Mouse (Mus musculus): ENCODE results near the gene Arl8a. TPM values are rescaled to one million over a fixed set of nuclear protein-coding genes. Genes with fewer than 3 reads are reported as not detected.
A peak's percentile ranks its signal among the peaks of the same experiment; 100 is the strongest.

The Arl8a gene
- polyA plus RNA-seq, 1 experiment, result 115 TPM

GRCm38 (mm10) chr1:135132473-135132872 is 14.2 kb upstream of the Arl8a start, which contains the start of gene Ptpn7:
Ptpn7 (plus strand) TSS chr1:135132700.
- Histone ChIP-seq H3K4me1 (ENCODE audit: control insufficient read depth, insufficient read depth, low read length) (peaks cover 2% of the 10 kb centered on the region; the same call in 1 of the 2 replicates), H3K27ac (ENCODE audit: insufficient read depth, low read length) (no peak within 1 kb of the TSS), H3K4me3 (ENCODE audit: insufficient read depth, low read length) (no peak within 1 kb of the TSS)
- TF ChIP-seq POLR2A (IDR thresholded peaks at IDR 0.05; ENCODE audit: low read depth, low read length) (no peak), CTCF (IDR thresholded peaks at IDR 0.05; ENCODE audit: borderline replicate concordance, insufficient read depth, low read length) (peak; percentile 82; the same call in 1 of the 2 replicates)

- Histone ChIP-seq H3K4me1 (ENCODE audit: control insufficient read depth, insufficient read depth, low read length) (0 out of 2 replicates have a peak, but pooled peaks cover under 1% of the 10 kb centered on the region), H3K27ac (ENCODE audit: insufficient read depth, low read length) (no peak overlapping the region)
Observed at GRCm38 (mm10) chr1:135132893-135133369, 13.7 kb upstream of the Arl8a start.

GRCm38 (mm10) chr1:135133678-135134435 is 12.8 kb upstream of the Arl8a start:
- H3K4me3 ChIP-seq (ENCODE audit: insufficient read depth, low read length), result no peak overlapping the region
- no peaks in the 10 kb centered on the region for H3K4me1 ChIP-seq (ENCODE audit: control insufficient read depth, insufficient read depth, low read length)
- TF ChIP-seq CTCF (IDR thresholded peaks at IDR 0.05; ENCODE audit: borderline replicate concordance, insufficient read depth, low read length) (no peak), POLR2A (IDR thresholded peaks at IDR 0.05; ENCODE audit: low read depth, low read length) (no peak)
- no peak overlapping the region for H3K27ac ChIP-seq (ENCODE audit: insufficient read depth, low read length)

More at GRCm38 (mm10) chr1:135132893-135133369, 13.7 kb upstream of the Arl8a start:
- H3K4me3 ChIP-seq (ENCODE audit: insufficient read depth, low read length), result no peak overlapping the region
- TF ChIP-seq CTCF (IDR thresholded peaks at IDR 0.05; ENCODE audit: borderline replicate concordance, insufficient read depth, low read length), result no peak
- no peak for TF ChIP-seq POLR2A (IDR thresholded peaks at IDR 0.05; ENCODE audit: low read depth, low read length)

- H3K4me1 ChIP-seq (ENCODE audit: control insufficient read depth, insufficient read depth, low read length), result no peaks in the 10 kb centered on the region
- H3K4me3 ChIP-seq (ENCODE audit: insufficient read depth, low read length), result no peak overlapping the region
- no peak overlapping the region for H3K27ac ChIP-seq (ENCODE audit: insufficient read depth, low read length)
- TF ChIP-seq CTCF (IDR thresholded peaks at IDR 0.05; ENCODE audit: borderline replicate concordance, insufficient read depth, low read length), result no peak
- no peak for TF ChIP-seq POLR2A (IDR thresholded peaks at IDR 0.05; ENCODE audit: low read depth, low read length)
Observed at GRCm38 (mm10) chr1:135135111-135135787, 11.4 kb upstream of the Arl8a start.

GRCm38 (mm10) chr1:135136500-135136899 is 10.1 kb upstream of the Arl8a start:
- Histone ChIP-seq H3K27ac (ENCODE audit: insufficient read depth, low read length) (no peak overlapping the region), H3K4me3 (ENCODE audit: insufficient read depth, low read length) (no peak overlapping the region), H3K4me1 (ENCODE audit: control insufficient read depth, insufficient read depth, low read length) (no peaks in the 10 kb centered on the region)
- TF ChIP-seq CTCF (IDR thresholded peaks at IDR 0.05; ENCODE audit: borderline replicate concordance, insufficient read depth, low read length) (peak; percentile 75; the same call in 1 of the 2 replicates), POLR2A (IDR thresholded peaks at IDR 0.05; ENCODE audit: low read depth, low read length) (no peak)

- no peak overlapping the region for H3K4me3 ChIP-seq (ENCODE audit: insufficient read depth, low read length)
- no peak overlapping the region for H3K27ac ChIP-seq (ENCODE audit: insufficient read depth, low read length)
- TF ChIP-seq POLR2A (IDR thresholded peaks at IDR 0.05; ENCODE audit: low read depth, low read length), result no peak
- no peak for TF ChIP-seq CTCF (IDR thresholded peaks at IDR 0.05; ENCODE audit: borderline replicate concordance, insufficient read depth, low read length)
- no peaks in the 10 kb centered on the region for H3K4me1 ChIP-seq (ENCODE audit: control insufficient read depth, insufficient read depth, low read length)
Observed at GRCm38 (mm10) chr1:135139906-135140305, 6.7 kb upstream of the Arl8a start.

GRCm38 (mm10) chr1:135142452-135142851 is 4.2 kb upstream of the Arl8a start:
- H3K4me3 ChIP-seq (ENCODE audit: insufficient read depth, low read length), result no peak overlapping the region
- TF ChIP-seq POLR2A (IDR thresholded peaks at IDR 0.05; ENCODE audit: low read depth, low read length) (no peak), CTCF (IDR thresholded peaks at IDR 0.05; ENCODE audit: borderline replicate concordance, insufficient read depth, low read length) (no peak)
- H3K4me1 ChIP-seq (ENCODE audit: control insufficient read depth, insufficient read depth, low read length), result no peaks in the 10 kb centered on the region
- H3K27ac ChIP-seq (ENCODE audit: insufficient read depth, low read length), result no peak overlapping the region

- TF ChIP-seq CTCF (IDR thresholded peaks at IDR 0.05; ENCODE audit: borderline replicate concordance, insufficient read depth, low read length), result no peak
- no peak for TF ChIP-seq POLR2A (IDR thresholded peaks at IDR 0.05; ENCODE audit: low read depth, low read length)
- H3K27ac ChIP-seq (ENCODE audit: insufficient read depth, low read length), result no peak overlapping the region
- H3K4me3 ChIP-seq (ENCODE audit: insufficient read depth, low read length), result no peak overlapping the region
- H3K4me1 ChIP-seq (ENCODE audit: control insufficient read depth, insufficient read depth, low read length), result no peaks in the 10 kb centered on the region
Observed at GRCm38 (mm10) chr1:135143940-135144339, 2.7 kb upstream of the Arl8a start.

GRCm38 (mm10) chr1:135146946-135147701 is 500 bp downstream of the Arl8a start:
- peak overlapping the region; percentile 92 for H3K27ac ChIP-seq (ENCODE audit: insufficient read depth, low read length)
- peaks cover 2% of the 10 kb centered on the region; the same call in 1 of the 2 replicates for H3K4me1 ChIP-seq (ENCODE audit: control insufficient read depth, insufficient read depth, low read length)
- peak overlapping the region; percentile 74 for H3K4me3 ChIP-seq (ENCODE audit: insufficient read depth, low read length)
- TF ChIP-seq CTCF (IDR thresholded peaks at IDR 0.05; ENCODE audit: borderline replicate concordance, insufficient read depth, low read length) (no peak), POLR2A (IDR thresholded peaks at IDR 0.05; ENCODE audit: low read depth, low read length) (peak; percentile 82)
